Mouse (Mus musculus) spleen, adult 2 months (tissue): ENCODE measurements around the gene Chil1. TPM values are rescaled to one million over a fixed set of nuclear protein-coding genes. Genes with fewer than 3 reads are reported as not detected.

Experiments
- DNase-seq, 2 experiments: peaks; one replicate each; pipeline versions ENCODE4 v3.0.0 to v3.0.0-alpha.2; 2012 to 2021; ENCODE audit warnings: low spot score in 2 of 2, low read depth in 1 of 2
- H3K27ac ChIP-seq: fragments of 200-500 bp; 2 replicates; pipeline ENCODE4 v1.5.1; 2012; ENCODE audit warnings: low read length, inconsistent platforms; ENCODE audit not compliant: insufficient read depth
- H3K27me3 ChIP-seq: fragments of 200-500 bp; 2 replicates; pipeline ENCODE4 v1.6.1; 2012; ENCODE audit warnings: mild to moderate bottlenecking, moderate library complexity, low read length, inconsistent platforms; ENCODE audit not compliant: control insufficient read depth, insufficient read depth
- H3K36me3 ChIP-seq: fragments of 200-500 bp; 2 replicates; pipeline ENCODE4 v1.6.1; 2012; ENCODE audit warnings: mild to moderate bottlenecking, low read length, inconsistent platforms; ENCODE audit not compliant: control insufficient read depth, insufficient read depth
- H3K4me1 ChIP-seq: fragments of 200-500 bp; 2 replicates; pipeline ENCODE4 v1.6.1; 2011; ENCODE audit warnings: inconsistent platforms; ENCODE audit not compliant: control insufficient read depth, insufficient read depth, insufficient read length
- H3K4me3 ChIP-seq: fragments of 200-500 bp; 2 replicates; pipeline ENCODE4 v1.5.1; 2011; ENCODE audit warnings: mild to moderate bottlenecking, inconsistent platforms; ENCODE audit not compliant: insufficient read depth, insufficient read length; ENCODE audit errors: extremely low read depth
- CTCF ChIP-seq: fragments of 200-500 bp; IDR thresholded peaks from 2 replicates; pipeline ENCODE4 v1.5.1; 2011; ENCODE audit warnings: mild to moderate bottlenecking, inconsistent platforms; ENCODE audit not compliant: insufficient read depth, insufficient read length, insufficient replicate concordance; ENCODE audit errors: extremely low read depth
- POLR2A ChIP-seq: fragments of 200-500 bp; IDR thresholded peaks from 2 replicates; pipeline ENCODE4 v1.6.1; 2011; ENCODE audit warnings: low read depth, low read length, inconsistent platforms
- WGBS: fragments of 180-500 bp; shearing (Covaris S2); methylation state at CpG from one replicate; pipeline ENCODE4 v1.1.7; 2018; 5-methylcytosine and 5-hydroxymethylcytosine counted together
- polyA plus RNA-seq: library from polyadenylated mRNA; depleted of rRNA; stranded (reverse); fragments of >200 nt; gene quantifications from 2 replicates; pipeline ENCODE4 v1.2.3, GENCODE M21; 2012

The Chil1 gene
- polyA plus RNA-seq, 1 experiment: 3.3 TPM

DNA sequence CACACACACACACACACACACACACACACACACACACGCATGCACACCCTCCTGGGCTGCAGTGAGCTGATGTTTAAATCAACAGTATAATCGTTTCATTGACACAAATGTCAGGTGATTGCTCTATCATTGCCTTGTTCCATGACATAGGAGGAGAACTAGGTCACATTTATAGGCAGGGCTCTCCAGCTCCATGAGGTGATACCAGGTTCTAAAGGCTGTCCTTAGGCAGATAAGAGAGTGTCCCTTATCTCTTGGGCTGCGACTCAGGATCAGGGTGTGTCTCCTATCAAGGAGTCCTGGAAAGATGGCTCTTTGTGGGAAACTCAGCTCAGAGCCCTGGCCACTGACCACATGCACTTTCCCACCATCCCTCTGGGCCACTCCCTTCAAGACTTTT lies 13.4 kb upstream of the Chil1 start:
- no peaks in the 10 kb centered on the region for H3K36me3 ChIP-seq
- H3K4me1 ChIP-seq: no peaks in the 10 kb centered on the region
- DNase-seq: no peak
- TF ChIP-seq CTCF (no peak), POLR2A (no peak)
- no peaks in the 10 kb centered on the region for H3K27me3 ChIP-seq
- WGBS: 95% methylated on average over 3 of the region's 3 CpGs
- H3K4me3 ChIP-seq: no peak overlapping the region
- H3K27ac ChIP-seq: no peak overlapping the region

DNA sequence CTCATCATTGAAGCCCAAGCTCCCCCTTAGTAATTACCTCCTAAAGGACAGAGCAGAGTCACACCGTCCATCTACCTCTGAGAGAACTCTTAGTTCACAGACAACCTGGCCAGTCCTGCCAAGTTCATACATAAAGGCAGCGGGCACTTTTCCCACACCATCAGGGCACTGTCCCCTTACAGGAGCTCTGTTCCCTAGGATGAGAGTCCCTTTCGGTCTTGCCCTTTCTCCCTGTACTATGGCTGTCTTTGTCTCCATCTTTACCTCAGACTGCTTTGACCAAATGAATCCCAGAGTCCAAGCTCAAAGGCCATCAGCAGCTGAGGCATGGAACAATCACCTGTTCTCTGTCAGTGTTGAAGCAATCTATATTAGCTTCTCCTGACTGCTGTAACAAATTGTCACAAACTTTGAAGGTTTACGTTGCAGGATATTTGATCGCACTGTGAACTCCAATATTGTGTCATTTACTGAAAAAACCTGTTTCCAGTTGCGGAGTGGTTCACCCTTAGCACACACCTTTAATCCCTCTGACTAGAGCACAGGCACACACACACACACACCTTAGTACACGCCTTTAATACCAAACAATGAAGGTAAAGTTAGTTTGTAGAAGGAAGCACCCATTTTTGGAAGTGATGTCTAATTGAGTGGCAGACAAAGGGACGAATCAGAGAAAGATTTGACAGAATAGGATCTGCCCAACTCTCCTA lies 12.8 kb upstream of the Chil1 start:
- 92% methylated on average over 8 of the region's 8 CpGs for WGBS
- H3K36me3 ChIP-seq: no peaks in the 10 kb centered on the region
- no peaks in the 10 kb centered on the region for H3K27me3 ChIP-seq
- DNase-seq: no peak
- no peak overlapping the region for H3K27ac ChIP-seq
- H3K4me1 ChIP-seq: no peaks in the 10 kb centered on the region
- TF ChIP-seq POLR2A: no peak
- no peak overlapping the region for H3K4me3 ChIP-seq

DNA sequence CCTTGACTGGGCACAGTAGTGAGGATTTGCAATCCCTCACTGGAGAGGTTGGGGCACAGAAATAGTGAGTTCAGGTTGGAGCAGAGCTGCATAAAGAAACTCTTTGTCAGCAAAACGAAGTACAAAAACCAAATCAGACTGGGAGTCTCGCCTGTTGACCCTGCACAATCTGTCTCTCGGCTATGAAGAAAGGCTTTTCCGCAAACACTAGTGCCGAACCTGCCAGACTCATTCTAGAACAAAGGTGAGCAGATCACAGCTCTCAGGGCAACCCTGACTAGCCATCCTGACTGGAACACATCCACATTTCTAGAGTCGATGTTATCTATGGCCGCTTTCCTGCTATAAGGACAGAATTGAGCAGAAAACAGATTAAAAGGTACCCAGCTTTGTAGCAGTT lies 8.9 kb upstream of the Chil1 start:
- Histone ChIP-seq H3K36me3 (no peaks in the 10 kb centered on the region), H3K4me1 (no peaks in the 10 kb centered on the region), H3K4me3 (no peak overlapping the region), H3K27ac (no peak overlapping the region), H3K27me3 (no peaks in the 10 kb centered on the region)
- WGBS: 85% methylated on average over 7 of the region's 7 CpGs
- DNase-seq: no peak
- TF ChIP-seq POLR2A: no peak
- TF ChIP-seq CTCF: no peak

DNA sequence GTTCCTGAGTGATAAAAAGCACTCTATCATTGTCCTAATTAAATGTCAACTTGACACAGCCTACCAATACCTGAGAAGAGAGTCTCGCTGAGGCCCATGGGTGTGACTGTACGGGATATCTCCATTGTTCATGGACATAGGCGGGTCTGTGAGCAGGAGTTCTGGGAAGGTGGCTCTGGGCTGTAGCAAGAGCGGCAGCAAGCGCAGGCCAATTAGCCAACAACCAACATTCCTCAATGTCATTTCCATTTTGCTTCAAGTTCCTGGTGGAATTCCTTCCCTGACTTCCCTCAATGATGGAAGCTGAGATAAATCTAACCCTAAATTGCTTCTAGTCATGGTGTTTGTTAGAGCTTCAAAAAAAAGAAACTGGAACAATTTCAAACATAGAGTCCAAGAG lies 4.0 kb upstream of the Chil1 start:
- WGBS: 90% methylated on average over 5 of the region's 5 CpGs

DNA sequence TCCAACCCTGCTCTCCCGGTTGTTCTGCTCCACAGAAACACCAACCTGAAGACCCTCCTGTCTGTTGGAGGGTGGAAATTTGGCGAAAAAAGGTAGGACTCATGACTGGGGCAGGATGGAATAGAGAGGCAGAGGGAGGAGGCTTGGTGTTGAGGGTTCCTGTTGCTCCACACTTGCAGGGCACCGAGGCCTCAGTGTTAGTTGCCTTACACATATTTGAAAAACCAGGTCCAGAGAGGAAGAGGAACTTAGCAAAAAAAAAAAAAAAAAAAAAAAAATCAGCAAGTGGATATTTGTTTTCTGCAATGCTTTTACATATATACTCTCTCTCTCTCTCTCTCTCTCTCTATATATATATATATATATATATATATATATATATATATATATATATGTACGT lies 2.1 kb downstream of the Chil1 start:
- TF ChIP-seq POLR2A (no peak), CTCF (no peak)
- Histone ChIP-seq H3K4me1 (no peaks in the 10 kb centered on the region), H3K27ac (no peak overlapping the region), H3K27me3 (no peaks in the 10 kb centered on the region), H3K4me3 (no peak overlapping the region), H3K36me3 (no peaks in the 10 kb centered on the region)
- no peak for DNase-seq
- WGBS: 52% methylated on average over 4 of the region's 4 CpGs

More for the DNA sequence above, 4.0 kb upstream of the Chil1 start:
- no peak for DNase-seq
- Histone ChIP-seq H3K4me1 (no peaks in the 10 kb centered on the region), H3K27ac (no peak overlapping the region), H3K36me3 (no peaks in the 10 kb centered on the region), H3K27me3 (no peaks in the 10 kb centered on the region), H3K4me3 (no peak overlapping the region)
- TF ChIP-seq CTCF (no peak), POLR2A (no peak)

DNA sequence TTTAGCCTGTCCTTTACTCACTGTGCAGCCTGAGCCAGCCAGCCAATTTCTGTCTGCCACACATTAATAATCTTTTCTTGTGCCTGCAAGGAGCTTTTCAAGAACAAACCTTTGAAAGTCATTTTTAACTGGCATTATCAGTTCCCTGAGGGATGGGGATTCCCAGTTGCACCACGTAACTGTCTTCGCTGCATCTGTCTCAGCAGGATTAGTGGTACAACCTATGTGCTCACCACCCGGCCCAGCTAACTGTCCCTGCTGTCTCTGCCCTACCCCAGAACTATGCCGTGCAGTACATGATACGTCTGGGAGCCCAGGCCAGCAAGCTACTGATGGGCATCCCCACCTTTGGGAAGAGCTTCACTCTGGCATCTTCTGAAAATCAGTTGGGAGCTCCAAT lies 6.2 kb downstream of the Chil1 start:
- Histone ChIP-seq H3K27ac (no peak overlapping the region), H3K4me3 (no peak overlapping the region), H3K36me3 (no peaks in the 10 kb centered on the region), H3K4me1 (no peaks in the 10 kb centered on the region), H3K27me3 (no peaks in the 10 kb centered on the region)
- TF ChIP-seq CTCF (no peak), POLR2A (no peak)
- no peak for DNase-seq
- 92% methylated on average over 5 of the region's 5 CpGs for WGBS

DNA sequence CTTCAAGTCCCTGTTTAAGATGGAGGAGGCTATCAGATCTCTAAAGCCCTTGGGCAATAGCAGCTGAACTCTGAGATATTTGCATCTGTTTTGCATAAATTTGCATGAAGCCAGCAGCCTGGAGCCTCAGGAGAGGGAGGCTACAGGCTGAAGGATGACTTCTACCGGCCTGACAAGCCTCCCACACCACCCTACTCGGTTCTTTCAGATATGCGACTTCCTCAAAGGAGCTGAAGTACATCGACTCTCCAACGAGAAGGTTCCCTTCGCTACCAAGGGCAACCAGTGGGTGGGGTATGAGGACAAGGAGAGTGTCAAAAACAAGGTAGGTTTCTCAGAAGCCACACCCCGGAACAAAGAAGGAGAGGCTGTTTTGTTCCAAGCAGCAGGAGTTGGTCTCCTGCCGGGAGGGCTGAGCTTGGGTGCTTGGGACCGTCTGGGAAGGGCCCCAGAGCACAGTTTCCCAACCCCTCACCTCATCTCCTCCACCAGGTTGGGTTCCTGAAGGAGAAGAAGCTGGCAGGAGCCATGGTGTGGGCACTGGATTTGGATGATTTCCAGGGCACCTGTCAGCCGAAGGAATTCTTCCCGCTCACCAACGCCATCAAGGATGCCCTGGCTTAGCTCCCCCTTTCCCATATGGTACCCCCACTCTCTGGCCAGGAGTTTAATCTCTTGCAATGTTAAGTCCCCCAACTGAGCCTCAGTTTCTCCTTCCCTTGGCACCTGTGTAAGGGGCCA lies 7.2 kb downstream of the Chil1 start:
- 23% methylated on average over 12 of the region's 12 CpGs for WGBS
- DNase-seq: no peak
- Histone ChIP-seq H3K4me1 (no peaks in the 10 kb centered on the region), H3K4me3 (no peak overlapping the region), H3K27ac (no peak overlapping the region), H3K27me3 (no peaks in the 10 kb centered on the region), H3K36me3 (no peaks in the 10 kb centered on the region)
- TF ChIP-seq CTCF (no peak), POLR2A (no peak)
